Mouse (Mus musculus) lung, postnatal 0 days (tissue): ENCODE results near the gene Gpr89. TPM values are rescaled to one million over a fixed set of nuclear protein-coding genes. Genes with fewer than 3 reads are reported as not detected.

Experiments
- ATAC-seq: fragments of 200-750 bp; cut with Nextera tagmentation; 2 replicates; pipeline ENCODE4 v1.8.0; 2017; ENCODE audit warnings: moderate library complexity
- DNase-seq: peaks from one replicate; pipeline ENCODE4 v3.0.0-alpha.2; 2016; ENCODE audit warnings: low spot score
- H3K27ac ChIP-seq: fragments of 300-500 bp; sonication (generic); 2 replicates; pipeline ENCODE4 v1.5.1; 2014; ENCODE audit warnings: antibody characterized with exemption, mild to moderate bottlenecking, low read length, mixed read lengths
- H3K27me3 ChIP-seq: fragments of 300-500 bp; sonication (generic); replicated peaks from 2 replicates; pipeline ENCODE4 v1.6.1; 2014; ENCODE audit warnings: low read length, mixed read lengths; ENCODE audit not compliant: insufficient read depth
- H3K36me3 ChIP-seq: fragments of 300-500 bp; sonication (generic); 2 replicates; pipeline ENCODE4 v1.6.1; 2014; ENCODE audit warnings: low read length, mixed read lengths; ENCODE audit not compliant: insufficient read depth
- H3K4me1 ChIP-seq: fragments of 300-500 bp; sonication (generic); 2 replicates; pipeline ENCODE4 v1.6.1; 2014; ENCODE audit warnings: antibody characterized with exemption, low read depth, low read length, mixed read lengths; ENCODE audit not compliant: insufficient read depth
- H3K4me2 ChIP-seq: fragments of 300-500 bp; sonication (generic); replicated peaks from 2 replicates; pipeline ENCODE4 v1.6.1; 2014; ENCODE audit warnings: low read depth, mild to moderate bottlenecking, low read length, moderate library complexity, mixed read lengths
- H3K4me3 ChIP-seq: fragments of 300-500 bp; sonication (generic); 2 replicates; pipeline ENCODE4 v1.5.1; 2014; ENCODE audit warnings: low read depth, low read length
- H3K9ac ChIP-seq: fragments of 300-500 bp; sonication (generic); replicated peaks from 2 replicates; pipeline ENCODE4 v1.6.1; 2014; ENCODE audit warnings: low read depth, mild to moderate bottlenecking
- H3K9me3 ChIP-seq: fragments of 300-500 bp; sonication (generic); 2 replicates; pipeline ENCODE4 v1.6.1; 2016; ENCODE audit warnings: low read length, mixed read lengths
- CTCF ChIP-seq: IDR thresholded peaks from 2 replicates; pipeline ENCODE4 v1.5.1; 2016; ENCODE audit warnings: antibody characterized with exemption, mild to moderate bottlenecking
- EP300 ChIP-seq: IDR thresholded peaks from 2 replicates; pipeline ENCODE4 v1.6.1; 2016; ENCODE audit warnings: antibody characterized with exemption, mild to moderate bottlenecking, control low read depth
- WGBS: fragments of 180-500 bp; shearing (Covaris S2); extraction: QIAGEN DNeasy Blood & Tissue Kit; methylation state at CpG from one replicate; pipeline ENCODE4 v1.1.7; 2014; 5-methylcytosine and 5-hydroxymethylcytosine counted together
- polyA plus RNA-seq: library from polyadenylated mRNA; unstranded; fragments of >200 nt; fragmentation: Nextera tagmentation; extraction: Ambion mirVana; gene quantifications from 2 replicates; pipeline ENCODE4 v1.2.1, GENCODE M21; 2015

Gene Gpr89
- polyA plus RNA-seq, 1 experiment from 2014 or later: 20.9 TPM

GRCm38 (mm10) chr3:96874808-96875571 lies 30.2 kb downstream of the Gpr89 start:
- no peaks in the 10 kb centered on the region for H3K9me3 ChIP-seq
- H3K36me3 ChIP-seq: peaks cover 25% of the 10 kb centered on the region
- DNase-seq (peak; percentile 5), ATAC-seq (no peak)
- H3K4me3 ChIP-seq: no peak overlapping the region
- no peaks in the 10 kb centered on the region for H3K27me3 ChIP-seq
- no peaks in the 10 kb centered on the region for H3K4me1 ChIP-seq
- H3K9ac ChIP-seq: no peak overlapping the region
- WGBS: 45% methylated on average over 7 of the region's 7 CpGs
- TF ChIP-seq EP300 (no peak), CTCF (no peak)
- H3K4me2 ChIP-seq: no peak overlapping the region
- no peak overlapping the region for H3K27ac ChIP-seq

GRCm38 (mm10) chr3:96872501-96872900 lies 32.6 kb downstream of the Gpr89 start:
- Histone ChIP-seq H3K4me1 (no peaks in the 10 kb centered on the region), H3K4me3 (no peak overlapping the region), H3K36me3 (peaks cover 21% of the 10 kb centered on the region), H3K27ac (no peak overlapping the region), H3K9ac (no peak overlapping the region), H3K27me3 (no peaks in the 10 kb centered on the region), H3K4me2 (no peak overlapping the region), H3K9me3 (no peaks in the 10 kb centered on the region)
- TF ChIP-seq CTCF: no peak
- TF ChIP-seq EP300: no peak
- WGBS: 93% methylated on average over 8 of the region's 8 CpGs
- ATAC-seq (no peak), DNase-seq (no peak)

GRCm38 (mm10) chr3:96871070-96871469 lies 34.1 kb downstream of the Gpr89 start:
- Histone ChIP-seq H3K9ac (no peak overlapping the region), H3K36me3 (peaks cover 21% of the 10 kb centered on the region), H3K4me1 (no peaks in the 10 kb centered on the region), H3K9me3 (no peaks in the 10 kb centered on the region), H3K4me3 (no peak overlapping the region), H3K27ac (no peak overlapping the region), H3K27me3 (no peaks in the 10 kb centered on the region), H3K4me2 (no peak overlapping the region)
- 87% methylated on average over 8 of the region's 8 CpGs for WGBS
- no peak for ATAC-seq
- no peak for TF ChIP-seq EP300
- TF ChIP-seq CTCF: no peak
- no peak for DNase-seq

- DNase-seq (no peak), ATAC-seq (no peak)
- Histone ChIP-seq H3K36me3 (peaks cover 21% of the 10 kb centered on the region), H3K9ac (no peak overlapping the region), H3K27me3 (no peaks in the 10 kb centered on the region), H3K4me2 (no peak overlapping the region), H3K4me3 (no peak overlapping the region), H3K4me1 (no peaks in the 10 kb centered on the region), H3K9me3 (no peaks in the 10 kb centered on the region), H3K27ac (no peak overlapping the region)
- TF ChIP-seq CTCF (no peak), EP300 (no peak)
- WGBS: 92% methylated on average over 2 of the region's 2 CpGs
Observed at GRCm38 (mm10) chr3:96870270-96870669, 34.9 kb downstream of the Gpr89 start.

- no peak overlapping the region for H3K9ac ChIP-seq
- peaks cover 16% of the 10 kb centered on the region for H3K36me3 ChIP-seq
- H3K27me3 ChIP-seq: no peaks in the 10 kb centered on the region
- no peak for ATAC-seq
- no peak for DNase-seq
- TF ChIP-seq CTCF (no peak), EP300 (no peak)
- no peak overlapping the region for H3K4me3 ChIP-seq
- H3K4me2 ChIP-seq: no peak overlapping the region
- H3K4me1 ChIP-seq: no peaks in the 10 kb centered on the region
- H3K27ac ChIP-seq: no peak overlapping the region
- 95% methylated on average over 7 of the region's 7 CpGs for WGBS
- H3K9me3 ChIP-seq: no peaks in the 10 kb centered on the region
Observed at GRCm38 (mm10) chr3:96869091-96869490, 36.1 kb downstream of the Gpr89 start.

GRCm38 (mm10) chr3:96868566-96868965 lies 36.6 kb downstream of the Gpr89 start:
- Histone ChIP-seq H3K36me3 (peaks cover 12% of the 10 kb centered on the region), H3K4me2 (no peak overlapping the region), H3K27ac (no peak overlapping the region), H3K27me3 (no peaks in the 10 kb centered on the region), H3K9me3 (no peaks in the 10 kb centered on the region), H3K4me1 (no peaks in the 10 kb centered on the region), H3K9ac (no peak overlapping the region), H3K4me3 (no peak overlapping the region)
- ATAC-seq (no peak), DNase-seq (no peak)
- 90% methylated on average over 8 of the region's 8 CpGs for WGBS
- TF ChIP-seq CTCF (no peak), EP300 (no peak)
